Mouse (Mus musculus) hindbrain, embryonic 10.5 days (tissue): ENCODE measurements around the gene Dynlt1a. TPM values are rescaled to one million over a fixed set of nuclear protein-coding genes. Genes with fewer than 3 reads are reported as not detected.
"Not testable (repeated sequence)": the region's sequence is repeated elsewhere in the genome, so short reads cannot be mapped to it uniquely, and the experiment has no call there.

Experiments
- DNase-seq: peaks from one replicate; pipeline ENCODE4 v3.0.0-alpha.2; 2017; ENCODE audit warnings: low spot score
- H3K27ac ChIP-seq: fragments of 300-500 bp; sonication (generic); 2 replicates; pipeline ENCODE4 v1.5.1; 2016; ENCODE audit warnings: mild to moderate bottlenecking, moderate library complexity
- H3K27me3 ChIP-seq: fragments of 300-500 bp; sonication (generic); 2 replicates; pipeline ENCODE4 v1.6.1; 2016; ENCODE audit warnings: mild to moderate bottlenecking; ENCODE audit not compliant: poor library complexity, insufficient read depth, severe bottlenecking
- H3K36me3 ChIP-seq: fragments of 300-500 bp; sonication (generic); 2 replicates; pipeline ENCODE4 v1.6.1; 2016; ENCODE audit warnings: mild to moderate bottlenecking, moderate library complexity
- H3K4me1 ChIP-seq: fragments of 300-500 bp; sonication (generic); replicated peaks from 2 replicates; pipeline ENCODE4 v1.6.1; 2016; ENCODE audit warnings: mild to moderate bottlenecking
- H3K4me3 ChIP-seq: fragments of 300-500 bp; sonication (generic); 2 replicates; pipeline ENCODE4 v1.5.1; 2016; ENCODE audit warnings: mild to moderate bottlenecking, moderate library complexity
- H3K9me3 ChIP-seq: fragments of 300-500 bp; sonication (generic); 2 replicates; pipeline ENCODE4 v1.6.1; 2016; ENCODE audit warnings: mild to moderate bottlenecking, moderate library complexity
- WGBS: fragments of 180-500 bp; shearing (Covaris S2); methylation state at CpG from one replicate; pipeline ENCODE4 v1.1.7; 2016; 5-methylcytosine and 5-hydroxymethylcytosine counted together
- polyA plus RNA-seq: library from polyadenylated mRNA; unstranded; fragments of >200 nt; fragmentation: Nextera tagmentation; extraction: Ambion mirVana; gene quantifications from 2 replicates; pipeline ENCODE4 v1.2.1, GENCODE M21; 2016

The Dynlt1a gene
- polyA plus RNA-seq, 1 experiment from 2014 or later: 36.0 TPM

DNA sequence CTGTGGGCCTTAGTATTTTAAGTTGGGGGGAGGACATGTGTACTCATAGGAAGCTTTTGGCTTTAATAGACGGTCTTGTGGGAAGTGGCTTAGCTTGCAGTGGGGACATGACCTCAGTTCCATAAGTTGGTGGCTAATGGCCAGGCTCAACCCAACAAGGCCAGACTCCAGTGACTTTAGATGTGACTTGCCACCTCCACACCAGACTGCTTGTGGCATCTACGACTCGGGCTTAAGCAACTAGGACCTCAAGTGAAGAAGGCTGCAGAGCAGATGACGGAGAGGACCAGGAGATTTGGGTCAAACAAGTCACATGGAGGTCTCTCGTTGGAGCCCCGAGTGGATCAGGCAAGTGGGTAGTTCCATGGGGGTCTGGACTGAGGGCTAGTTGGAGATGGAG, 42.6 kb downstream of the Dynlt1a start:
- not testable (repeated sequence) for H3K4me3 ChIP-seq, DNase-seq, H3K9me3 ChIP-seq, H3K4me1 ChIP-seq, H3K27ac ChIP-seq, H3K27me3 ChIP-seq, H3K36me3 ChIP-seq
- 92% methylated on average over 5 of the region's 6 CpGs for WGBS

GRCm38 (mm10) chr17:6271970-6272369, 45.3 kb downstream of the Dynlt1a start:
- WGBS: 87% methylated on average over 6 of the region's 6 CpGs
- H3K27ac ChIP-seq, H3K4me3 ChIP-seq, H3K9me3 ChIP-seq, DNase-seq, H3K27me3 ChIP-seq, H3K4me1 ChIP-seq, H3K36me3 ChIP-seq: not testable (repeated sequence)

GRCm38 (mm10) chr17:6270840-6271239, 46.5 kb downstream of the Dynlt1a start:
- H3K9me3 ChIP-seq, H3K27me3 ChIP-seq, H3K4me1 ChIP-seq, H3K36me3 ChIP-seq: not testable (repeated sequence)
- 1% methylated on average over 25 of the region's 25 CpGs for WGBS
- Histone ChIP-seq H3K27ac (peak overlapping the region; percentile 76; the same call in 1 of the 2 replicates), H3K4me3 (peak overlapping the region; percentile 57)
- peak; percentile 36 for DNase-seq

GRCm38 (mm10) chr17:6269876-6270831, 47.1 kb downstream of the Dynlt1a start:
- peak; percentile 42 for DNase-seq
- Histone ChIP-seq H3K4me3 (peak overlapping the region; percentile 57), H3K27ac (peak overlapping the region; percentile 76; the same call in 1 of the 2 replicates)
- H3K36me3 ChIP-seq, H3K27me3 ChIP-seq, H3K9me3 ChIP-seq, H3K4me1 ChIP-seq: not testable (repeated sequence)
- WGBS: 2% methylated on average over 79 of the region's 84 CpGs

- not testable (repeated sequence) for H3K27me3 ChIP-seq, H3K9me3 ChIP-seq, H3K4me1 ChIP-seq, H3K27ac ChIP-seq, H3K36me3 ChIP-seq, DNase-seq
- peak overlapping the region; percentile 41 for H3K4me3 ChIP-seq
- WGBS: 3% methylated on average over 18 of the region's 20 CpGs
These were observed 60.2 kb downstream of the Dynlt1a start for GRCm38 (mm10) chr17:6257070-6257456.

- WGBS: under 1% methylated on average over 23 of the region's 51 CpGs
- H3K27me3 ChIP-seq, H3K36me3 ChIP-seq, H3K4me1 ChIP-seq, H3K27ac ChIP-seq, DNase-seq, H3K9me3 ChIP-seq: not testable (repeated sequence)
- peak within 1 kb of the TSS; percentile 41 for H3K4me3 ChIP-seq
These were observed 60.8 kb downstream of the Dynlt1a start, which contains the start of gene Tmem181a for GRCm38 (mm10) chr17:6256400-6257069. Gene Tmem181a, plus strand, starts transcription at chr17:6256860.

Other genes starting within 250 kb of the Dynlt1a start
- gene Serac1, start 237.8 kb downstream of the Dynlt1a start, polyA plus RNA-seq: 6.7 and 7.2 TPM in 2 replicates
- gene Gtf2h5, start 237.7 kb downstream of the Dynlt1a start, polyA plus RNA-seq: 166 and 169 TPM in 2 replicates
- 133 and 134 TPM in 2 replicates for gene Tulp4, start 211.1 kb downstream of the Dynlt1a start, polyA plus RNA-seq
- 23.5 and 24.4 TPM in 2 replicates for gene Tmem181a, start 60.6 kb downstream of the Dynlt1a start, polyA plus RNA-seq
- gene Dynlt1b, start 112.6 kb upstream of the Dynlt1a start, polyA plus RNA-seq: 585 and 814 TPM in 2 replicates